Mouse (Mus musculus) left cerebral cortex, adult 9 months (tissue): ENCODE data around the gene Gm11172.
A peak's percentile ranks its signal among the peaks of the same experiment; 100 is the strongest.

Experiments
- DNase-seq, 2 experiments: peaks; one replicate each; pipeline ENCODE4 v3.0.0; 2022; ENCODE audit warnings: low spot score in 2 of 2

The Gm11172 gene

DNA sequence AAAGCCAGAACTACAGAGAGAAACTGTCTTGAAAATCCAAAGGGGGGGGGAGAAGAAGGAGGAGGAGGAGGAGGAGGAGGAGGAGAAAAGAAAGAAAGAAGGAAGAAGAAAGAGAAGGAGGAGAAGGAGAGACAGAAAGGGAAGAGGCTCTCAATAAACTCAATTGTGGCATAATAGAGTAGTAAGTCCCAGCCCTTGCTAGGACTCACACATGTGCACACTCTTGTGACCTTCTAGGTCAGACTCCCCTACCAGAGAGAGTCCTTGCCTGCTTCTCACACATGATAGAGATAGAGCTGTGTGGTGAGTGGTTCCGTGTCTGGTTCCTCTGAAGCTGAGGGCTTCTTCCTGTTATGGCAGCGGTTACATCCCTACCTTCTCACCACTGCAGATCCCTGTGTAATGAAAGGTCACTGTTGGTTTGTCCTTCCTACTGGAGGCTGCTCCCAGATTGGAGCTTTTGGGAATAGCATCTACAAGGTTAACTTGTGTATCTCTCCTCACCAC is at the start of gene Gm11172:
Gene Gm11172, plus strand, starts transcription at position 51 of the 507 bp plus-strand sequence.
- no peak for DNase-seq

DNA sequence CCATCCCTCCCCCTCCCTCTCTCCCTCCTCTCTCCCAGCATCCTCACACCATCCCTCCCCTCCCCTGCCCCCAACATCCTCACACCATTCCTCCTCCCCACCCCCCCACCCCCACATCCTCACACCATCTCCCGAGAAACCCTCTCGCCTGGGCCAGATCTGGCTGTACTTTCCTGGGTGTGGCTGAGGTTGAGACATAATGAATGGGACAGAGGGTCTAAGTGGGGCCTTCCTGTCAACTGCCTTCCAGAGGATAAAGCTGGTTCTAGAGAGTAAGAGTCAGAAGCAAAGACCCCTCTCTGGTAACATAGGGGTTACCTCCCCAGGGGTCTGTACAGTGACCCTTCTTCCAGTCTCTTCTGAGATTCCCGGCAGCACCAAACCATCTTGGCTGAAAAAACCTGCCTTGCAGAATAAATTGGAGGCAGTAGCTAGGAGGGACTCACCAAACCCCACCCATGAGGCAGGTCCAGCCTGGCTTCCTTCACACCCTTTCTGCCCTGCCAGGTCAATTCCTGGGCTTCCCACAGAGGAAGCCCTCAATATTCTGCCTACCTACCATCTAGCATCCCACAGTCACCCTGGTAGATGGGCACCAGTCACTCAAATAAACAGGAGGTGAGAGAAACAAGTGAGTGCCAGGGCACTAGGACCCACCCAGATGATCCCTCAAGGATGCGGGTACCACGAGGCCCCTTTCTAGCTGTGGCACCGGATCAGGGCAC is 49.0 kb upstream of the Gm11172 start:
- DNase-seq = no peak

DNA sequence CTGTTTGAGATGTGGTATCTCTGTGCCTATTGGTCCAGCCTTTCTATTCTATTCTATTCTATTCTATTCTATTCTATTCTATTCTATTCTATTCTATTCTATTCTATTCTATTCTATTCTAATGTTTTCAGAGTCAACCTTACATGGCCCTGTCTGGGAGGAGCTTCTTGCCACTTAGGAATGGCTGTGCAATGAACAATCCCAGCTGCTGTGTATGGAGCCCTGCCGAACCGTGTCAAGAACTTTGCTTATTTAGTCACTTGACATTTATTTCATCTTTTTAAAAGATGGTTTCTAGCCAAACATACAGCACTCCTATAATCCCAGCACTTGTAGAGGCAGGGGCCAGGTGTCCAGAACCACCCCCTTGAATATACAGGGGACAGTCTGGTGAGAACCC is 48.4 kb upstream of the Gm11172 start:
- no peak for DNase-seq

DNA sequence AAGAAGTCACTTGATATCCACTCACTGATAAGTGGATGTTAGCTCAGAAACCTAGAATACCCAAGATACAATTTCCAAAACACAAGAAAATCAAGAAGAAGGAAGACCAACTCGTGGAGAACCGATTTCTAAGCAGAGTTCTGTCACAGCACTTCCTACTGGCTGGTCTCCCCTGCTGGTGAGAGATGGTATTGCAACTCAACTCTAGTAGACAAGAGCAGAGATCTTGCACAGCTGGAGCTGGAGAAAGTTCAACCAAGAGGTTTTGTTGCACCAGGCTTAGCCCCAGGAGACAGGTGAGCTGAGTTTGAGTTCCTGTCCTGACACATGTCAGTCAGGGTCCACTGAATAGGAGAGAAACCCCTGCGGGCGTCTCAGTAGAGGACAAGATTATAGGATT is 45.6 kb upstream of the Gm11172 start:
- peak in 1 of 2 experiments; percentile 74 for DNase-seq

DNA sequence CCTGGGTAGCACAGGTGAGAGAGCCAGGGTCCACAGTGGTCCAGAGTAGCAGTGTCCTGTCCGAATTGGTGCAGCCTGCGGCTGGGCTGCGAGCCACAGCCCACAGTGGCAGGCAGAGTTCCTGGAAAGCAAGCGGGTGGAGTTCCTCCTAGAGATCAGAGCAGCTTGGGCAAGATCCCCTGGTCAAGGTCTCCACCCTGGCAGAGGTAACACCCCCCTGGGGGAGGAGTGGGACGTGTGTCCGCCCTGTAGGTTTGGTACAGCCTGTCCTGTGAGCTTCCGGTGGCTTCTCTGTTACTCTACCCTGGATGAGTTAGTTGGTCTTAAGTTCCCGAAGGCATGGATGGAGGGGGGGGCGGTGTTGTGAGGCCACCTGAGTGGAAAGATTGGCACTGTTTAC is 43.9 kb upstream of the Gm11172 start:
- no peak for DNase-seq

DNA sequence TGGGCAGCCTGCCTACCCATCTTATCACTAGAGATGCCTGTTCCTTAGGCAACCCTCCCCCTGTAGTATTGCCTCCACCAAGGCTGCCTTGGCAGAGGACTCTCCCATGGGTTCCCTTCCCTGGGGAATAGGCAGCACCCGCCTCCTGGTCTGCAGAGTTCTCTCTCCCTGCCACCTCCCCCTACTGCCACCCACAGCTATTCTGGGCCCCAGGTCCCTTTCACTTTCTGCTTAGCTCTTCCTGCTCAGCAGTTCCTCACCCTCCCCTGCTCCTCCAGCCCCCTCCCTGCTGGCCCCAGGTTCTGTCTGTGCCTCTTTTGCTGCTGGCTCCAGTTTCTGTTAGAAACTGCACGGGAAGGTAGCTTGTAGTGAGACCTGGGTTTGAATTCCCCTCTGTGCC is 43.1 kb upstream of the Gm11172 start:
- peak in 1 of 2 experiments; percentile 39 for DNase-seq

DNA sequence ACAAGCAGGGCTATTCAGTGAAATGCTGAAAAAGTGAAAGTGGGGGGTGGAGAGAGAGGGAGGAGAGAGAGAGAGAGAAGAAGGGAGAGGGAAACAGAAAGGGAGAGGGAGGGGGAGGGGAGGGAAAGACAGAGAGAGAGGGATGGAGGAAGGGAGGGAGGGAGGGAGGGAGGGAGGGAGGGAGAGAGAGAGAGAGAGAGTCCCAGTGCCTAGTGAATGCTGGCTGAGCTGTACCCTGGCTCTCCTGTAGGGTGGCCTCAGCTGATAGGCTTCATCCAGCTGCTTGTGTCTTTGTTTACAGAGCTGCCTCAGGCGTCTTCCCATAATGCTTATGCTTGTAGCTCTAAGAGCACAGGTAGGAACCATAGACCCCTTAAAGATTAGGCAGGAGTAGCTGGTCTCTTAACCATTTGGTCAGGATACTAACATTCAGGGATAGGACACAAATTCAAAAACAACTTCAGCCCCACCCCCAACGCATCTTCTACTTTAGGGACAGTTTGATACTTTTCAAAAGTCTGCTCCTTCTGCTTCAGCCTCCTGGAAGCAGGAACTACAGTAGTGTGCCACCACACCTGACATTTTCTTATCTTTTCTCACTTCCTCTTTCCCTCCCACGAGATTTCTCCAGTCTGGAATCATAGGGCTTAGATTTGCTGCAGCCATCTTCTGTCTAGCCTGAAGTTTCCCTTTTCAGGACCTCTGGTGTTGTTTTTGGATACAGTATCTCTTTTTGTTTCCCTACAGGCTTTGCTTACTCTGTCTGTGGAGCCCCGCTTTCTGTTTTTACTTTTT is 42.0 kb upstream of the Gm11172 start:
- DNase-seq = no peak

GRCm38 (mm10) chr16:10771769-10772510 is 40.8 kb upstream of the Gm11172 start:
- DNase-seq = no peak

DNA sequence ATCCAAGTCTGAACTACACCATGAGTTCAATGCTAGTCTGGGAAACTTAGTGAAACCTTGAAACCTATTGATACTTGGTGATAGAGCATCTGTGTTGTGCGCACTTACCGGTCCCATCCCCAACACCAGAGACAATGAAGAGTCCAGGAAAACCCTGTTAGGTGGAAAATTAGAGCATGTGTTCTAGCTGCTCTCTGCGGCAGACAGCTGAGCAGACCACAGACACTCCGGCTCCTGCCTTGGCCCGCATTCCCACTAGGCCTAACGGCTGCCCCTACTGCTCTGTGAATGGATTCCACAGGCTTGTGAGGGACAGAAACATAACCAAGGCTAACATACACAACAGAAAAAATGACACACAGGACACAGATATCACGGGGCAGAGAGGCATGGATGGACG is 39.2 kb upstream of the Gm11172 start:
- no peak for DNase-seq

DNA sequence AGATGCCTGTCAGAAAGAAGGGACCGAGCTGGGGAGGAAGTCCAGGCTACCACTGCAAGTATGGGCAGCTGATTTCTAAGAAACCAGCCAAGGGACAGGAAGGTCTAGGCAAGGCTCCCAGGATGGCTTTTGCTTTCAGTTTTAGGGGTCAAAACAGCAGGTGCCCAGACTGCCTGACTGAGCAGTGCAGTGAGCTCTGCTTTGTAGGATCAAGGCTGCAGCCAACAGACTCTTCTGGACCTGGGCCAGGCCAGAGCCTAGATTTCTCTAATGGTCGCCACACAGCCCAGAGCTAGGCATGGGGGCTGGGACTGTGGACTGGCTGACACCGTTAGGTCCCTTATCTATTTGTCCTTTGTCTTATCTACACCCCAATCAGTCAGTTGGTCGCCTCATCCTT is 38.0 kb upstream of the Gm11172 start:
- DNase-seq = no peak

- DNase-seq = no peak
Observed at GRCm38 (mm10) chr16:10776322-10776721, 36.4 kb upstream of the Gm11172 start.

GRCm38 (mm10) chr16:10777579-10778160 is 35.0 kb upstream of the Gm11172 start:
- DNase-seq = no peak

DNA sequence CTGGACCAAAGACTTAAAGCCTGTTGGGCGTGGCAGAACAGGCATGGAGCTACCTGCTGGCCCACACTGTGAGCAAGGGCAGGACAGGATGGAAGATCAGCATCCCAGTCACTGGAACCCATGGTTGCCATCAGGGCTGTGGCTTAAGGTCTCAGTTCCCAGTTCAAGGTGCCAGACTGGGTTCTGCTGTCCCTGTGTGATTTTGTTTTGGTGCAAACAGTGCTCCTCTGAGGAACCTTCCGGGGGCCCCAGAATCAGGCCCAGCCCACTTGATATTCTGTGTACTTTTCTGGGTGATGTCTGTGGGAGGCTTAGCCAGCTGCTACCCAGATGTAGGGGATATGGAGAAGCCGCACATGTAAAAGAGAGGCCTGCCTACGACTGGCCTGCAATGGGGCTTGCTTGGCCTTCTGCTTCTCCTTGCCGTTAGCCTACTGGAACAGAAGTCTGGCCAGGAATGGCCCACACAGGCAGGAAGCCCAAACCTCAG is 32.0 kb upstream of the Gm11172 start:
- no peak for DNase-seq

DNA sequence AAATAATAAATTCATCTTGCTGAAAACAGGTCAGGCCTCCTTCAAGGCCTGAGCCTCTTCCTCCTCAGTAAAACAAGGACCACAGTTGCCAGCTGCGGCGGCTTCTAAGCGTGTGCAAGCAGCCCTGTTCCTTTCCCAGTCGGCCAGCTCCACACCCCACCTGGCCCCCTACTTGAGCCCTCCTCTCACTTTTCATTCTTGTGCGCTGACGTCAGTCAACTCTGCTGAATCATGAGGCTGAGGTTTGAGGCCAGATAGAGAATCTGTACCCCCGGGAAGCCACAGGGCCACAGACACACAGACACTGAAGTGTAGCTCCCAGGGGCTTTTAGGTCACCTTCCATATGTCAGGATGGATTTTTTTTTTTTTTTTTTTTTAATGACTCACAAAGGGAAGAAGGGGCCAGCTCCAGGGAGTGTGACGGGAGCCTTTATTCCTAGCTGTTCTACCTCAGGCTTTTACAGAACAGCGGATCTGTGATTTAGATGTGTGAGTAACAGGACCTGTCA is 30.8 kb upstream of the Gm11172 start:
- DNase-seq = no peak

DNA sequence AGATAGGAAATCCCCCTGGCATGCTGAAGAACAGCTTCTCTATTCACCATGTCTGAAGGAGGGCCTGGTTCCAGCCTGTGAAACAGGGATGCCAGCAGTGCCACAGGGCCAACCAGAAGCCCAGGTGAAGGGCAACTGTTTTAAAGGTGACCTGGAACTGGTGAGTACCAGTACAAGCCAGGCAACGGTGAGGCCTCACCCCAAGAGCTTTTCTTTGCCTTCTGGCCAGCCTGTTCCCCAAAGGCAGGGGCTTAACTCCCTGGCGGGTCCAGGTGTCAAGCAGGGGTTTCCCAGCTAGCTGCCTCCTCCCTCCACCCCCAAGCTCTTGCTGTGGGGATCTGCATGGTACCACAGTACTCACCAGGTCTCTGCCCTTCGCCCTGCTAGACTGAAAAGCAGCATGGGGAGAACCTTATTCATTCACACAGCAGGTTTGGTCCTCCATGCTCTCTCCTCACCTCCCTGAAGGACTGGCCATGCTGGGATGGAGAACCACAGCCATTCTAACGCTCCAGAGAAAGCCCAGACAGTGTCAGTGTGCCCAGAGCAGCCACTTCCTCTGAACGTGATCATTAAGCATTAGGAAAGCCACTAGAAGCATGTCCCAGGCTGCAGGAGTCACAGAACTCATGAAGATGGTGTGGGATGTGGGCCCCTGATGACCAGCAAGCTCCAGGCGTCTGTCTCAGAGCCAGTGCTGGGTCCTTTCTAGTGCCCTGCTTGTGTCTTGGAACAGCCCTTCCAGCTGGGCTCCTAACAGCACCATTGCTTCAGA is 30.2 kb upstream of the Gm11172 start:
- DNase-seq = no peak

DNA sequence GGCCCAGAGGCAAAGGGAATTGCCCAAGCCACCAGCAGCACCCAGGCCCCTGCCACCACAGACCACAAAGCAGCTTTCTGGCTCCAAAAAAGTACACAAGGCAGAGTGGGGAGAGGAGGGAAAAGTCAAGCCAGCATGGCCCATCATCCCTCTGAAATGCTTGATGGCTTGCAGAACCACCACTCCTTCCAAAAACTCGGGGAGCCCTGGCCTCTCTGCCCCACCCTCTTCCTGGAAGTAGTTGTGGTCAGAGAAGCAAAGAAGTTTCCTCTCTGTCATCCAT is 29.6 kb upstream of the Gm11172 start:
- DNase-seq = no peak

DNA sequence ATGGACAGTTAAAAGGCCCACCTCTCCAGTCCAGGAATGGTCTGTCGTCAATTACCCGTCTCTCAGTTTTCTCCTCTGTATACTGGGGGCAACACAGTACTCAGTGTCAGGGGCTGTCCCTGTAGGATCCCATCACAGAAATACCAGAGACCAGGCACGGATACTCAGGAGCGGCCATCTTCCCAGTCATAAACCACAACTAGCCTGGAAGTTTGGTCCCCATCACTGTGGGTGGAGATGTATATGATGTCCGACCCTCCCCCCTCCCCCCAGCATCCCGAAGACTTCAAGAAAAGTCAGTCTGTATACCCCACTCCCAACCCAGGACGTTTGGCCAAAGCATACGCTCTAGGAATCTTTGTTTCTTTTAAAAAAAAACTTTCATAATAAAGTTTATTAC is 29.3 kb upstream of the Gm11172 start:
- DNase-seq = no peak

DNA sequence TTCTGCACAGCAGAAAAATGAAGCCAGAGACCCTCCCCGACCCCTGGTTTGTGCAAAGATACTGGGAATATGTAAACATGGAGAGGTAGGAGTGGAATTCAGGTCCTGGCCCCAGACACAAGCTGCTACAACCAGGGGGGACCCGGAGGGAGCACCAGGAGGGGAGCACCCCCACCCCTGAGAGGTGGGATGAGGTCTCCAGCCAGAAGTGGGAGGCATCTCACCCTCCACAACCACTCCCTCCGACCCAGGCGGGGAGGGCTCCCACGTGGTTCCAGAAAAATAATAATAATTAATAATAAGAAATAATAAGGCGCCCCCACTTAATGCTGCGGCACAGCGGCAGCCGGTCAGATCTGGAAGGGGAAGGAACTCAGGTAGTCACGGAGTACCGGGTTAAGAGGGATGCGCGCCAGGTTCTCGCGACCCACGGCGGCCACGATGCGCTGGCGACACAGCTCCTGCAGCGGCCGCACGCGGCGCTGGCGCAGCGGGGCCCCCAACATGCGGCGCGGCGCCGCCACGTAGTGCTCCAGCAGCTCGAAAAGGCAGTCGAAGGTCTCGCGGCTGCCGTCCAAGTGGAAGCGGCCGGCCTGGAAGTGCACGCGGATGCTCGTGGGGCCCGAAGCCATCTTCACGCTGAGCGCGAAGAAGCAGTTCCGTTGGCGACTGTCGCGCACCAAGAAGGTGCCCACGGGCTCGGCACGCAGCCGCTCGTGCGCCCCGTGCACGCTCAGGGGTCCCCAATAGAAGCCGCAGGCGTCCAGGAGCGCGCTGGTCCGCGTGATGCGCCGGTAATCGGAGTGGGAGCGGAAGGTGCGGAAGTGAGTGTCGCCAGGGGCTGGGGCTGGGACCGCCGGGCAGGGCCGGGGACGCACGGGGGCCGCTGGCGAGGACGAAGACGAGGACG is 28.6 kb upstream of the Gm11172 start:
- DNase-seq = no peak

GRCm38 (mm10) chr16:10784793-10785370 is 27.8 kb upstream of the Gm11172 start:
- peak; percentile 40 to 81 for DNase-seq
